Mouse (Mus musculus): ENCODE measurements around the gene Mrpl52. TPM values are rescaled to one million over a fixed set of nuclear protein-coding genes. Genes with fewer than 3 reads are reported as not detected.

Mrpl52 gene
- polyA plus RNA-seq (2015; fragmentation: Illumina TruSeq; extraction: RNeasy Lipid Tissue Mini Kit (QIAGEN cat#74804); ENCODE audit: insufficient read depth, low replicate concordance) = 88.1 TPM

DNA sequence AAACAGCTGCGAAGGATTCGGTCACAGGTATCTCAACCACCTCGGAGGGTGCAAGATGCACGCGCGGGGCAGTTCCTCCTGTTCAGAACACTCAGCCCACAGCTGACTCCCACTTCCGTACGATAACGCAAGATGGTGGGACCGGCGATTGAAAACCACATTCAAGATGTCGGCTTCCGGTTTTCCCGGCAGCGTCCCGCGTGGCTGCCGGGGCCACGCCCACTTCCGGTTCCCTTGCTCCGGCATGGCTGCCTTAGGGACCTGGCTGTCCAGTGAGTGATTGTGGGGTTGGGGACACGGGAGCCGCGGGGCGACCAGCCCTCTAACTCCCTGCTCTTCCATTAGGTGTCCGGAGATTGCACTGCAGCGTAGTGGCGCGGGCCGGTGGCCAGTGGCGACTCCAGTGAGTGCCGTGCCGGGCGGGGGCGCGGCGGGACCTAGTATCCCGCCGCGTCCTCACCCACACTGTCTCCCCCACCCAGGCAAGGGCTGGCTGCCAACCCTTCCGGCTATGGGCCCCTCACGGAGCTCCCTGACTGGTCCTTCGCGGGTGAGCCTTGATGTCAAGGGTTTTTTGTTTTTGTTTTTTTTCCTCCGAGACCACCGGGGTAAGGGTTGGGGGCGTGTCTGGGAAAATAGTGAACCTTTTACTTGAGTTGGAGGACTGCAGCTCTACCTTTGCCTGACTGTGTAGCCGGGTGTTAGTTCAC is at the start of gene Mrpl52:
TSS of gene Mrpl52 (plus strand) at position 221 of the 710 bp plus-strand sequence.

DNA sequence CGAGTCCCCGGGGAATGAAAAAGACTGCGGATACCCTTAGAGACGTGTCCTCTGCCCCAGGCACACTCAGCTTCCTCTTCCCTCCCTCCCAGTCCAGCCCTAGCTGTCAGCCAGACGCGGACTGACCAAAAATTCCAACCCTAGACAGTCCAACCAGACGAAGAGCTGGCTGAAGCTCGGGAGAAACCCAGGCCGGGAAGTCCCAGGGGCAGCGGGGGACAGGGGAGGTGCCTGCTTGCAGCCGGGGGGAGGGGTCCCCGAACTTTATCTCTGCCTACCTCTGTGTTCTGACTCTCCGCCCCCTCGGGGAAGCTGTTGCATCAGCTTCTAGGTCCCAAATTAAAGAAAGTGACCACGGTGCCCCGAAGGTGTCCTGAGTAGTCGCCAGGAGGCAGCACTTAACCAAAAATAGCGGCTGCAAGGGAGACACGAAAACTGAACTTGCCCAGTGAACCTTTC is 9.1 kb upstream of the Mrpl52 start, which contains the start of gene Slc7a7:
TSS of gene Slc7a7 (minus strand) at position 158 of the 459 bp plus-strand sequence.

DNA sequence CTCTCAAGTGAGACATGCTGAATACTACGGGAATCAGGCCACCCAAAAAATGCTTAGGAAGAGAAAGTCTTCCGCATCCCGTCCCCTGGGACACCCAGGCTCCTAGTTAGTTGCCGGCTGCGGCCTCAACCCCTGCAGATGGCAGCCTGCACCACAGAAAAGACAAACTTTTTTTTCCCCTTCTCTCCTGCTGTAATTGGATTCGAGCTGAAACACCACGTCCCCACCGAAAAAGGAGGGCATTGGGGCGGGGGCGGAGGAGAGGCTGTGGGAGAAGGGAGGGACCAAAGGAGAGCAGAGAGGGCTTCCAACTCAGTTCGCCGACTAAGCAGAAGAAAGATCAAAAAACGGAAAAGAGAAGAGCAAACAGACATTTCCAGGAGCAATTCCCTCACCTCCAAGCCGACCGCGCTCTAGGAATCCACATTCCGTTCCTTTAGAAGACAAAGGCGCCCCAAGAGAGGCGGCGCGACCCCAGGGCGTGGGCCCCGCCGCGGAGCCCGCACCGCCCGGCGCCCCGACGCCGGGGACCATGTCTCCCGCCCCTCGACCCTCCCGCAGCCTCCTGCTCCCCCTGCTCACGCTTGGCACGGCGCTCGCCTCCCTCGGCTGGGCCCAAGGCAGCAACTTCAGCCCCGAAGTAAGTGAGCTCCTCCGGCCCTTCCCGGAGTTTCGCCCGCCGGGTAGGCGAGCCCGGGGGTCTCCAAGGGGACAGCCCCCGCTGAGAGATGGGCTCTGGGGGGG is 4.8 kb downstream of the Mrpl52 start, which contains the start of gene Mmp14:
TSS of gene Mmp14 (plus strand) at position 279 of the 744 bp plus-strand sequence.

DNA sequence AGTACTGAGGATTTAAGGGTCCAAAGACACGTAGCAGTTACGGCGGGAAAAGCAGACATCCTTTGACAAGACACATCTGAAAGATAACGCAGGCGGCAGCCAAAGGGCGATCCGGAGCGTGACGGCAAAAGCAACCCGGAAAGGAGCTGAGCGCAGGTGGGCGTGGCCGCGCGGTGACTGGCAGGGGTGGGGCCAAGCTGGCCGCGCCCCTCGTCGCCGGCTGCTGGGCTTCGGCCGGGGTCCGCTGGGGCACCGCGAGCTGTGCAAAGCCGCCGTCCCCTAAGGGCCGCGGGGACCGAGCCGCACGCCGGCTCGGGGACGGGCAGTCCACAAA is 37.2 kb downstream of the Mrpl52 start, which contains the start of gene Lrp10:
TSS of gene Lrp10 (plus strand) at position 179 of the 334 bp plus-strand sequence.

DNA sequence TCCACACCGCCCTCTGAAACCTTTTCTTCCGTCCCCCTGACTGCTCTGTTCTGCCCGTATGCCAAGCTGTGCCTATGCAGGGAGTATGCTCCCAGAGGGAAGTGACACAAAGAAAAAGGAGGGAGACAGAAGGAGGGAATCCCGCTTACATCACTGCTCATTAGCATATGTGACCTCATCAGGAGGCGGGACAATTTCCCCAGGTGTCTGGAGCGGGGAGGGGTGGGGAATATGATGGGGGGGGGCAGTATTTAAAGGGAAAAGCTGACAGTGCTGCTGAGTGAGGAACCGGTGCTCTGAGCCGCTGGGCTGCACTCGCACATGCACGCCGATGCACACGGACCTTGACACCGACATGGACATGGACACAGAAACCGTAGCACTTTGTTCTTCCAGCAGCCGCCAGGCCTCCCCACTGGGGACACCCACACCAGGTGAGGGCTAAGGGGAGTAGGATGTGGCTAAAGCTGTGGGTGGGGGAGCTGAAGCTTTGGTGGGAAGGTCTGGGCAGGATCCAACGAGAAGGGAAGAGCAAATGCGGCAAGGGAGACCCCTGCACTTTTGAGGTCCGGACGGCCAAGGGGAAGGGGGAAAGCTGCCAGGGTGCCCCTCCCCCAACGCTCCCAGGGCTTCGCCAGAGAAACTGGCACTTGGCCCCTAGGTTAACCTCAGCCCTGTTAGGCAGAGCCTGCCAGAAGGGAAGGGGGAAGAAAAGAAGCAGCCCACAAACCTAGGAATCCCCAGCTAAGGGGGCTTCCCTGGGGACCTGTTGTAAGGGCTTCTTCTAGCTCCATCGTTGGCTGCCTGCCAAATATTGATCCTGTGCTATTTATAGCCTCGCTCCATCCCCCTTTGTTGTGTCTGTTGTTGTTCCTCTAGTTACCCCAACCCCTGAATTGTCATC is 49.5 kb downstream of the Mrpl52 start, which contains the start of gene Rem2:
TSS of gene Rem2 (plus strand) at position 160 of the 904 bp plus-strand sequence.

Other genes with a start within 250 kb of the Mrpl52 start
- 62.9 TPM for gene Dad1, start 172.8 kb upstream of the Mrpl52 start, polyA plus RNA-seq (2015; fragmentation: Illumina TruSeq; extraction: RNeasy Lipid Tissue Mini Kit (QIAGEN cat#74804); ENCODE audit: insufficient read depth, low replicate concordance)
- gene Abhd4, start 172.7 kb upstream of the Mrpl52 start, polyA plus RNA-seq (2015; fragmentation: Illumina TruSeq; extraction: RNeasy Lipid Tissue Mini Kit (QIAGEN cat#74804); ENCODE audit: insufficient read depth, low replicate concordance) = 30.7 TPM
- gene Olfr49, start 142.0 kb upstream of the Mrpl52 start, polyA plus RNA-seq (2015; fragmentation: Illumina TruSeq; extraction: RNeasy Lipid Tissue Mini Kit (QIAGEN cat#74804); ENCODE audit: insufficient read depth, low replicate concordance) = not detected
- 48.0 TPM for gene Oxa1l, start 66.1 kb upstream of the Mrpl52 start, polyA plus RNA-seq (2015; fragmentation: Illumina TruSeq; extraction: RNeasy Lipid Tissue Mini Kit (QIAGEN cat#74804); ENCODE audit: insufficient read depth, low replicate concordance)
- gene Slc7a7, start 9.1 kb upstream of the Mrpl52 start, polyA plus RNA-seq (2015; fragmentation: Illumina TruSeq; extraction: RNeasy Lipid Tissue Mini Kit (QIAGEN cat#74804); ENCODE audit: insufficient read depth, low replicate concordance) = 30.2 TPM
- 32.2 TPM for gene Mmp14, start 4.7 kb downstream of the Mrpl52 start, polyA plus RNA-seq (2015; fragmentation: Illumina TruSeq; extraction: RNeasy Lipid Tissue Mini Kit (QIAGEN cat#74804); ENCODE audit: insufficient read depth, low replicate concordance)
- gene Lrp10, start 37.2 kb downstream of the Mrpl52 start, polyA plus RNA-seq (2015; fragmentation: Illumina TruSeq; extraction: RNeasy Lipid Tissue Mini Kit (QIAGEN cat#74804); ENCODE audit: insufficient read depth, low replicate concordance) = 38.8 TPM
- not detected for gene Rem2, start 49.2 kb downstream of the Mrpl52 start, polyA plus RNA-seq (2015; fragmentation: Illumina TruSeq; extraction: RNeasy Lipid Tissue Mini Kit (QIAGEN cat#74804); ENCODE audit: insufficient read depth, low replicate concordance)
- gene Prmt5, start 90.6 kb downstream of the Mrpl52 start, polyA plus RNA-seq (2015; fragmentation: Illumina TruSeq; extraction: RNeasy Lipid Tissue Mini Kit (QIAGEN cat#74804); ENCODE audit: insufficient read depth, low replicate concordance) = 48.2 TPM
- 11.4 TPM for gene Haus4, start 127.7 kb downstream of the Mrpl52 start, polyA plus RNA-seq (2015; fragmentation: Illumina TruSeq; extraction: RNeasy Lipid Tissue Mini Kit (QIAGEN cat#74804); ENCODE audit: insufficient read depth, low replicate concordance)
- 4.2 TPM for gene Ajuba, start 150.6 kb downstream of the Mrpl52 start, polyA plus RNA-seq (2015; fragmentation: Illumina TruSeq; extraction: RNeasy Lipid Tissue Mini Kit (QIAGEN cat#74804); ENCODE audit: insufficient read depth, low replicate concordance)
- 3.6 TPM for gene 4931414P19Rik, start 179.1 kb downstream of the Mrpl52 start, polyA plus RNA-seq (2015; fragmentation: Illumina TruSeq; extraction: RNeasy Lipid Tissue Mini Kit (QIAGEN cat#74804); ENCODE audit: insufficient read depth, low replicate concordance)
- gene Psmb5, start 191.1 kb downstream of the Mrpl52 start, polyA plus RNA-seq (2015; fragmentation: Illumina TruSeq; extraction: RNeasy Lipid Tissue Mini Kit (QIAGEN cat#74804); ENCODE audit: insufficient read depth, low replicate concordance) = 39.6 TPM
- not detected for gene Psmb11, start 194.5 kb downstream of the Mrpl52 start, polyA plus RNA-seq (2015; fragmentation: Illumina TruSeq; extraction: RNeasy Lipid Tissue Mini Kit (QIAGEN cat#74804); ENCODE audit: insufficient read depth, low replicate concordance)
- gene Gm17606, start 214.0 kb downstream of the Mrpl52 start, polyA plus RNA-seq (2015; fragmentation: Illumina TruSeq; extraction: RNeasy Lipid Tissue Mini Kit (QIAGEN cat#74804); ENCODE audit: insufficient read depth, low replicate concordance) = not detected
- gene Cdh24, start 214.5 kb downstream of the Mrpl52 start, polyA plus RNA-seq (2015; fragmentation: Illumina TruSeq; extraction: RNeasy Lipid Tissue Mini Kit (QIAGEN cat#74804); ENCODE audit: insufficient read depth, low replicate concordance) = 1.2 TPM